Mouse (Mus musculus) heart, adult 2 months (tissue): Measurements from ENCODE around the gene Atg7.

Experiments
- CTCF ChIP-seq: fragments of 200-600 bp; IDR thresholded peaks from 2 replicates; pipeline ENCODE4 v1.8.1; 2022; ENCODE audit warnings: antibody characterized with exemption, mild to moderate bottlenecking, moderate library complexity
- EP300 ChIP-seq: fragments of 200-500 bp; IDR thresholded peaks from 2 replicates; pipeline ENCODE4 v1.6.1; 2011; ENCODE audit warnings: low read depth, low read length, control low read depth; ENCODE audit not compliant: insufficient read depth

DNA sequence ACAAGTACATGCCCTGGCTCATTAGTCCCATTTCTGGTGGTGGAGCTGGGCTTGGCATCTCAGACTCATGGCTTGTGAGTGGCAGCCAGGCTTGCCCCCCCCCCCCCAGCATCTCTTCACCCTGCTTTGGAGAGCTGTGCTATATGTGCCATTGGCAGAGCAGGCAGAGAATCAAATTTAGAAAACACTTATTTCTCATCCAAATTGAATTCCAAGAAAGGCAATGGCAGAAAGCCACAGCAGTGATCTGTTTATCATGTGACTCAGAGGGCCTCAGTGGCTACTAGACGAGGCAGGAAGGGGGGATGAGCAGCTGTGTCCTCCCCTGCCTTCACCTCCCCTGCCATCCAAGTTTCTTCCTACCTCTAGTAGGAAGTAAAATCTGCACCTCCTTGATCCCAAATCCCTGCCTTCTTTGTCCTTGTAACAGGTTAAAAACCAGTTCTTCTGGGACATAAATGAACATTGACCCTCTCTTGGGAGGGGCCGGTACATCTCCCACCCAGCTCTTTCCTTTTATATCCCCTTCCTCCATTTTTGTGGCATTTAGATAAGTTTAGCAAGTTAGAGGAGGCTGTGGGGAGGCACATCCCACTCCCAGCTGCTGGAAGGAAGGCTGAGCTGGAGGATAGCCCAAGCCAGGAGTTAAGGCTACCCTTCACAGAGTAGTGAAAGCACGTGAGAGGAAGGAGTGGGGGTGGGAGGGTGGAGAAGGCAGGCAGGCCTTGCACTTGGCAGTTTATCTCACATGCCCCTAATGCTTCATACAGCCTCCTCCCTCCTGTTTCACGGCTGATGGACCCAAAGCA, 69.5 kb downstream of the Atg7 start:
- no peak for TF ChIP-seq CTCF
- no peak for TF ChIP-seq EP300
